In the genomic region with DNA sequence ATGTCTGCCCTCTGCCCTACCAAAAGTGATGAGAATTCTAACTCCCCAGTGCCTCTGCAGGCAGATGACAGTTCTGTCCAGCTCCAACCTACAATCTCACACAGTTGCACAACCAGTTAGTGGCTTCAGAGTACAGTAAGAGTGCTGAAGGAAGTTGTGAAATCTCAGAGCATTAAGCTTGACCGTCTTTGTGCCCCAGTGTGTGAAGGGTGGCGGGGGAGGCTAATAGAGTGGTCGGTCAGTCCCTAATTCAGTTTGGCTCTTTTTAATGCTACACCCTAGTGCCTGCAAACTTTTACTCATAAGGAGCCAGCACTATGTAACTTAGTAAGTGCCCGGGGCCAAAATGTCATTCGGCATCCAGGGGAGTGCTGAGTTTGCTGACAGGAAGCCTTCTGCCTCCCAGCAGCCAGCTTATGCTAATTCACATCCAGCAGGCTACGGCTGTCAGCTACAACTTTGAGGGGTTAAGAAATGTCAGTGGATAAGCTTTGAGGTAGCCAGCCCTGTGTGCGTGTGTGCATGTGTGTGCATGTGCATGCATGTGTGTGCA, we compare ENCODE assay signal across 7 mouse cellular contexts. TPM values are rescaled to one million over a fixed set of nuclear protein-coding genes. Genes with fewer than 3 reads are reported as not detected.
DNase-seq lines count a peak whose midpoint lies in the region; ATAC-seq and TF ChIP-seq lines count a peak whose summit lies in the region.

No protein-coding gene starts in this region.

- no peaks in the 10 kb centered on the region for H3K79me3 ChIP-seq in C2C12 (ENCODE audit: low read depth)

- H3K4me2 ChIP-seq in liver, embryonic 16.5 days (ENCODE audit: low read depth, low read length): peak overlapping the region; percentile 32

- H3K4me3 ChIP-seq in C2C12 (ENCODE audit: insufficient read depth, poor library complexity, severe bottlenecking): no peak overlapping the region
- no peak overlapping the region for H3K4me3 ChIP-seq in liver, embryonic 16.5 days (ENCODE audit: low read depth, low read length)

- H3K27ac ChIP-seq in liver, embryonic 16.5 days (ENCODE audit: low read length): peak overlapping the region; percentile 71

- no peaks in the 10 kb centered on the region for H3K79me2 ChIP-seq in C2C12 (ENCODE audit: control insufficient read depth, insufficient read depth)

- H3K9me3 ChIP-seq in liver, embryonic 16.5 days (replicated peaks; ENCODE audit: control insufficient read depth, low read length): no peaks in the 10 kb centered on the region

- no peak overlapping the region for H3K9ac ChIP-seq in liver, embryonic 16.5 days (ENCODE audit: low read depth, low read length)

- 21% methylated on average over 7 of the region's 7 CpGs for WGBS in liver, embryonic 16.5 days (ENCODE audit: insufficient replicate concordance)

- TF ChIP-seq CTCF in C2C12 (IDR thresholded peaks at IDR 0.05; ENCODE audit: control insufficient read depth, insufficient read depth, insufficient read length): no peak

- H3K4me1 ChIP-seq in liver, embryonic 16.5 days (ENCODE audit: control insufficient read depth, low read depth, low read length): peaks cover 3% of the 10 kb centered on the region

- DNase-seq in 3T3-L1 (ENCODE audit: low read depth, low spot score): peak; percentile 86
- DNase-seq in heart, postnatal 4 days: peak; percentile 28
- DNase-seq in left cerebral cortex, adult 11 months (ENCODE audit: low spot score): no peak
- no peak for DNase-seq in frontal cortex, postnatal 10 days (ENCODE audit: low spot score in 2 of 2)
- no peak for DNase-seq in spleen, postnatal 14 days (ENCODE audit: low spot score in 2 of 2)

- no peak overlapping the region for H3ac ChIP-seq in C2C12 (ENCODE audit: control insufficient read depth, insufficient read length, low read depth)

- H3K27me3 ChIP-seq in C2C12 (ENCODE audit: control insufficient read depth, insufficient read depth, insufficient read length): no peaks in the 10 kb centered on the region
- H3K27me3 ChIP-seq in liver, embryonic 16.5 days (ENCODE audit: control insufficient read depth, insufficient read depth, low read depth, low read length): no peaks in the 10 kb centered on the region

- peak; percentile 78 for ATAC-seq in liver, embryonic 16.5 days (ENCODE audit: low read depth)

- no peaks in the 10 kb centered on the region for H3K36me3 ChIP-seq in C2C12 (ENCODE audit: control insufficient read depth, insufficient read depth)
- no peaks in the 10 kb centered on the region for H3K36me3 ChIP-seq in liver, embryonic 16.5 days (ENCODE audit: control insufficient read depth, insufficient read depth)

TF ChIP-seq in C2C12, 6 proteins besides CTCF, POLR2A, EP300 and RAD21:
- TF ChIP-seq MYOG (IDR thresholded peaks at IDR 0.05; ENCODE audit: control insufficient read depth, extremely low read depth, insufficient read length) (no peak), MAX (IDR thresholded peaks at IDR 0.05) (no peak), USF1 (IDR thresholded peaks at IDR 0.05; ENCODE audit: low read depth) (no peak), CEBPB (IDR thresholded peaks at IDR 0.05; ENCODE audit: low read depth) (peak; percentile 80)

RNA-seq across cellular contexts. Expression of a gene that starts 13.5 kb away (rescaled TPM):
- polyA plus RNA-seq in C2C12 (2012; fragmentation: generic; extraction: Trizol): 2,389 TPM
- total RNA-seq in heart, postnatal 4 days (2021): 100 to 1,000 TPM; 251 to 268 TPM
- 185 and 198 TPM in 2 replicates for polyA plus RNA-seq in liver, embryonic 16.5 days (2015; fragmentation: Nextera tagmentation; extraction: Ambion mirVana)

RNA-seq across cellular contexts. Expression of a gene that starts 42.2 kb away (rescaled TPM):
- polyA plus RNA-seq in C2C12 (2012; fragmentation: generic; extraction: Trizol): 2.6 TPM
- 1 to 10 TPM; 8.3 to 9.2 TPM for total RNA-seq in heart, postnatal 4 days (2021)
- polyA plus RNA-seq in liver, embryonic 16.5 days (2015; fragmentation: Nextera tagmentation; extraction: Ambion mirVana): 5.9 and 6.1 TPM in 2 replicates

Comparison
In these comparisons a context has a peak if more than half of its experiments do, and no peak if none do; other contexts are left out.
1. DNase-seq: peak in 3T3-L1 (single experiment) and heart, postnatal 4 days (single experiment); none in left cerebral cortex, adult 11 months (single experiment), frontal cortex, postnatal 10 days (0 of 2) and spleen, postnatal 14 days (0 of 2).
2. RNA of a gene that starts 13.5 kb away (polyA plus RNA-seq): 2,389 TPM in C2C12 (single experiment); 185 to 198 TPM in liver, embryonic 16.5 days; every median in the first group is over 10 times any median in the second.